Mouse (Mus musculus) kidney, embryonic 15.5 days (tissue): ENCODE measurements around the gene Mamld1. TPM values are rescaled to one million over a fixed set of nuclear protein-coding genes. Genes with fewer than 3 reads are reported as not detected.

Source experiments
- ATAC-seq: fragments of 200-750 bp; cut with Nextera tagmentation; replicated peaks from 2 replicates; pipeline ENCODE4 v1.8.0; 2017; ENCODE audit warnings: moderate TSS enrichment; ENCODE audit not compliant: low FRiP score
- H3K27ac ChIP-seq: fragments of 300-500 bp; sonication (generic); 2 replicates; pipeline ENCODE4 v1.5.1; 2015; ENCODE audit warnings: mild to moderate bottlenecking, inconsistent platforms
- H3K27me3 ChIP-seq: fragments of 300-500 bp; sonication (generic); 2 replicates; pipeline ENCODE4 v1.6.1; 2015; ENCODE audit warnings: inconsistent platforms
- H3K36me3 ChIP-seq: fragments of 300-500 bp; sonication (generic); 2 replicates; pipeline ENCODE4 v1.6.1; 2015; ENCODE audit warnings: inconsistent platforms
- H3K4me1 ChIP-seq: fragments of 300-500 bp; sonication (generic); 2 replicates; pipeline ENCODE4 v1.6.1; 2015; ENCODE audit warnings: inconsistent platforms
- H3K4me2 ChIP-seq: fragments of 300-500 bp; sonication (generic); 2 replicates; pipeline ENCODE4 v1.6.1; 2015; ENCODE audit warnings: moderate library complexity, mild to moderate bottlenecking, inconsistent platforms
- H3K4me3 ChIP-seq: fragments of 300-500 bp; sonication (generic); replicated peaks from 2 replicates; pipeline ENCODE4 v1.5.1; 2015; ENCODE audit warnings: mild to moderate bottlenecking, inconsistent platforms
- H3K9ac ChIP-seq: fragments of 300-500 bp; sonication (generic); 2 replicates; pipeline ENCODE4 v1.6.1; 2015; ENCODE audit warnings: mild to moderate bottlenecking, inconsistent platforms
- H3K9me3 ChIP-seq: fragments of 300-500 bp; sonication (generic); replicated peaks from 2 replicates; pipeline ENCODE4 v1.6.1; 2016; ENCODE audit warnings: inconsistent platforms
- WGBS: fragments of 180-500 bp; shearing (Covaris S2); methylation state at CpG from one replicate; pipeline ENCODE4 v1.1.7; 2015; ENCODE audit warnings: mixed read lengths; 5-methylcytosine and 5-hydroxymethylcytosine counted together
- polyA plus RNA-seq: library from polyadenylated mRNA; unstranded; fragments of >200 nt; fragmentation: Nextera tagmentation; extraction: Ambion mirVana; gene quantifications from 2 replicates; pipeline ENCODE4 v1.2.1, GENCODE M21; 2015

Gene Mamld1
- polyA plus RNA-seq, 1 experiment from 2014 or later = 2.8 TPM

DNA sequence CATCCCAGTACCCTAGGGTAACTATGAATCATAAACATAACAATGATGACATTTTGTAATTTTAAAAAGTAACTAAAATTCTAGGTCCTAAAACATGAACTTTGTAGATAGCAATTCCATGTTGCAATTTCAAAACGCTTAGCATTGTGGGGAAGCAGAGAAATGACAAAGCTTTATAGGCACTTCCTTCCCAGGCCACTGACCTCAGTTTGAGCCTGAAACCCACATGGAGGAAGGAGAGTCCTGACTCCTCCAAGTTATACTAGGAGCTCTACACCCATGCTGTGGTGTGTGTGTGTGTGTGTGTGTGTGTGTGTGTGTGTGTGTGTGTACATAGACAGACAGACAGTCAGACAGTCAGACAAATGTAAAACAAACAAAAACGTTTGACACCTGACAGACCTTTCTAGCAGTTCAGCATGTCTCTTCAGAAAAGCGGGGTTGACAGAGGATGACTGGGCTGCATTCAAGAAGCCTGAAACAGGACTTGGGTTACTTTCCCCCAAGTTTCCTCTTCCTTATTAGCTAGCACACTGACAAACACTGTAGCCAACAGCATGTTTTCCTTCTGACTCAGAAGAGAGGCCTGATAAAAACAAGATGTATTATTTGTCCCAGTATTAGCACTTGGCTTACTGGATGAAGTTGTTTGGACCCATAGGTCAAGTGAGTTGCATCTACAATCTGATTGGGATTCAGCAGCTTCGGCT, 37.5 kb downstream of the Mamld1 start:
- Histone ChIP-seq H3K27ac (no peak overlapping the region), H3K27me3 (0 out of 2 replicates have a peak, but pooled peaks cover 3% of the 10 kb centered on the region), H3K4me2 (no peak overlapping the region), H3K36me3 (no peaks in the 10 kb centered on the region), H3K4me1 (no peaks in the 10 kb centered on the region), H3K9me3 (no peaks in the 10 kb centered on the region), H3K9ac (no peak overlapping the region), H3K4me3 (no peak overlapping the region)
- WGBS = 71% methylated on average over 4 of the region's 4 CpGs
- no peak for ATAC-seq

DNA sequence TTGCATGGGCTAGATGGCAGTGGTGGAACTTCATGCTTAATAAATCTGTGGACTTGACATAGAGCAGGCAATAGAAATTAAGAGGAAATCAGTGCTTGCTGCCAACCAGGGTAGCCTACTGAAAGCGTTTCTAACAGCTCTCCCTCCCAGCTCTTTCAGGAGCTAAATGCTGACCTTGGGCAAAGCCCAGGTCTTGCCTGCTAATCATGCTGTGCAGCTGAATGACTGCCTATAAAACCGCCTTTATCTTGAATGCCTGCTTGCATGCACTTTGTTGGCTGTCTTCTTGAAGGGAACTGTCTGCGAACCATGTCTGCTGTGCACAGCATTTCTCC, 38.0 kb downstream of the Mamld1 start:
- no peaks in the 10 kb centered on the region for H3K36me3 ChIP-seq
- H3K4me2 ChIP-seq = no peak overlapping the region
- H3K27me3 ChIP-seq = 0 out of 2 replicates have a peak, but pooled peaks cover 3% of the 10 kb centered on the region
- 67% methylated on average over 3 of the region's 3 CpGs for WGBS
- no peak overlapping the region for H3K4me3 ChIP-seq
- H3K9ac ChIP-seq = no peak overlapping the region
- ATAC-seq = no peak
- no peak overlapping the region for H3K27ac ChIP-seq
- H3K9me3 ChIP-seq = no peaks in the 10 kb centered on the region
- H3K4me1 ChIP-seq = no peaks in the 10 kb centered on the region

DNA sequence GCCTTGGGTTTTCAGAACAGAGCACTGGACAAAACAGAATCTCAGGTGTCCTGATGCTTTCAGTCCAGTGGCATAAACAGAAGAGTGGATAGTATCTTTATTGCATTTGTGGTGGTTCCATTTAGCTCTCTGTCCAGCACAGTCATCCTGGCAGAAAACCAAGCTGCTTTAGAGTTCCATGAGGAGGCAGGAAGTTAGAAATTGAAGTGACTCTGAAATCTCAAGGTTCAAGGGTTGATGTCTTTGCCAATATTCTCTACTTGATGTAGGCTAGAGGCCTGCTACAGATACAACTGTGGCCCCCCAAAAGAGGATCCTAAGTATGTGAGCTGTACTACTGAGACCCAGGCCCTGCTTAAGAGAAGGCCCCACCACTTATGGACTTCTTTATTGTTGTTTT, 55.8 kb downstream of the Mamld1 start:
- Histone ChIP-seq H3K27me3 (peaks cover 16% of the 10 kb centered on the region; the same call in 1 of the 2 replicates), H3K4me1 (no peaks in the 10 kb centered on the region), H3K36me3 (no peaks in the 10 kb centered on the region), H3K9ac (no peak overlapping the region), H3K4me2 (no peak overlapping the region), H3K4me3 (no peak overlapping the region), H3K9me3 (no peaks in the 10 kb centered on the region), H3K27ac (no peak overlapping the region)
- ATAC-seq = no peak

DNA sequence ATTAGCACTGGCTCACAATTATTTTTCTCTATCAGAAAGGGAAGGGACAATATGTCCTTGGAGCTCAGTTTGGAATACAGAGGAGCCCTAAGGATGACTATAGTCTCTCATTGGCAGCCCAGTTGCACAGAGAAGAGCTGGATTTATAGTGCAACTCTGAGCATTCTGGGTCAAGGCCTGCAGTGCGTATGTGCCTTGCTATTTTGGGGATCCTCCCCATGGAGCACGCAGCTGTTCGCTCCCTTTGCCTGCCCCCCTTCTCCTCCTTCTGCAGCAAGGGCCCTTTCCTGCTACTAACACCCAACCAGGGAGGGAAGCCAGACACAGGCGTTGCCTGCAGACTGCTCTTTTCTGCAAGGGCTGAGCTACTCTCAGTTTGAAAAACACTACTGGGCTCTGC, 56.3 kb downstream of the Mamld1 start:
- 77% methylated on average over 4 of the region's 4 CpGs for WGBS
- Histone ChIP-seq H3K4me2 (no peak overlapping the region), H3K27me3 (peaks cover 16% of the 10 kb centered on the region; the same call in 1 of the 2 replicates), H3K4me3 (no peak overlapping the region), H3K27ac (no peak overlapping the region), H3K36me3 (no peaks in the 10 kb centered on the region), H3K4me1 (no peaks in the 10 kb centered on the region), H3K9me3 (no peaks in the 10 kb centered on the region), H3K9ac (no peak overlapping the region)
- no peak for ATAC-seq

DNA sequence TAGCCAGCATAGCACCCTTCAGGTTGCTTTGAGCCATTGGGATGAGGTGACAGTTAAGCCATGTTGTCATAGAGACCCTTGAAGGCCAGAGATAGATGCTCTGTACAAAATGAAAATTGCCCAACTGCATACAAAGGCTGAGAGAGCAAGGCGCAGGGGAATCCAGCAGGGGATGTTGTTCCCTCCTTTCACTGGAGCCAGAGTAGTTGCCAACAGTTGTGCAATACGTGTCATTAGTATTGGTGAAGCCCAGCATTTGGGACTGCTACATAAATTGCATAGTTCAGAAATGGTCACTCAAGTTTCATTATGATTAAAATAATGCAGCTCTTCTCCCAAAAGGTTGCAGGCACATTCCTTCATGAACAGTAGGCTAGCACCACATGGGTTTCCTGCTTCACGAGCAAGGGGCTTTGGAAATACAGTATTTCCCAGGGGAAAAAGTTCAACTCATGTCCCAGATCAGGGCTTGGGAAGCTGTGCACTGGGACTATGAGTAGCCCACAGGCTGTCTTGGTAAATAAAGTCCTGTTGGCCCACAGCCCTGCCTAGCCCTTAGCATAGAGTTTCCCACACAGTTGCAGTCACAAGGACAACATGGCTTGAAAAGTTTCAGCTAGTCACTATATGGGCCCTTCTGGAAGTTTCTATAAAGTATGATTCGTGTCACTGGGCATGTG, 58.1 kb downstream of the Mamld1 start:
- no peak overlapping the region for H3K4me3 ChIP-seq
- ATAC-seq = no peak
- H3K36me3 ChIP-seq = no peaks in the 10 kb centered on the region
- no peaks in the 10 kb centered on the region for H3K9me3 ChIP-seq
- WGBS = 86% methylated on average over 4 of the region's 4 CpGs
- no peak overlapping the region for H3K4me2 ChIP-seq
- H3K9ac ChIP-seq = no peak overlapping the region
- no peaks in the 10 kb centered on the region for H3K4me1 ChIP-seq
- no peak overlapping the region for H3K27ac ChIP-seq
- peaks cover 20% of the 10 kb centered on the region; the same call in 1 of the 2 replicates for H3K27me3 ChIP-seq

DNA sequence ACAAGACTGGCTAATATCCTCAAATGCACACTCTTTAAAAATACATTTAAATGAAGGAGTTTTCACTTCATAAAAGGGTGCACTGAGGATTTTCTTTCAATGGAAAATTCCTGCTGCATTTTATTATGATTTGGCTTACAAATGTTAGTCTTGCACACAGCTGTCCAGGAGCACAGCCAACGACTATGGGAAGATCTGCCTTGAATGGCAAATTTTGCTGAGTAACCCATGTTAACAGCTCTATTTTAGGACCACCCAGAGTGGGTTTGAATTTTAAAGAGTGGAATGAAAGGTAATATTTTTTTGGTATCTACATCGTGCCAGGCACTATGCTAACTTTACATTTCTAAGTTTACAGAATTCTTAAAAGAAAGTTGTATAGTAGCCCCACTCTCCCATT, 60.3 kb downstream of the Mamld1 start:
- H3K27me3 ChIP-seq = peaks cover 14% of the 10 kb centered on the region; the same call in 1 of the 2 replicates
- ATAC-seq = no peak
- 56% methylated on average over 2 of the region's 2 CpGs for WGBS

DNA sequence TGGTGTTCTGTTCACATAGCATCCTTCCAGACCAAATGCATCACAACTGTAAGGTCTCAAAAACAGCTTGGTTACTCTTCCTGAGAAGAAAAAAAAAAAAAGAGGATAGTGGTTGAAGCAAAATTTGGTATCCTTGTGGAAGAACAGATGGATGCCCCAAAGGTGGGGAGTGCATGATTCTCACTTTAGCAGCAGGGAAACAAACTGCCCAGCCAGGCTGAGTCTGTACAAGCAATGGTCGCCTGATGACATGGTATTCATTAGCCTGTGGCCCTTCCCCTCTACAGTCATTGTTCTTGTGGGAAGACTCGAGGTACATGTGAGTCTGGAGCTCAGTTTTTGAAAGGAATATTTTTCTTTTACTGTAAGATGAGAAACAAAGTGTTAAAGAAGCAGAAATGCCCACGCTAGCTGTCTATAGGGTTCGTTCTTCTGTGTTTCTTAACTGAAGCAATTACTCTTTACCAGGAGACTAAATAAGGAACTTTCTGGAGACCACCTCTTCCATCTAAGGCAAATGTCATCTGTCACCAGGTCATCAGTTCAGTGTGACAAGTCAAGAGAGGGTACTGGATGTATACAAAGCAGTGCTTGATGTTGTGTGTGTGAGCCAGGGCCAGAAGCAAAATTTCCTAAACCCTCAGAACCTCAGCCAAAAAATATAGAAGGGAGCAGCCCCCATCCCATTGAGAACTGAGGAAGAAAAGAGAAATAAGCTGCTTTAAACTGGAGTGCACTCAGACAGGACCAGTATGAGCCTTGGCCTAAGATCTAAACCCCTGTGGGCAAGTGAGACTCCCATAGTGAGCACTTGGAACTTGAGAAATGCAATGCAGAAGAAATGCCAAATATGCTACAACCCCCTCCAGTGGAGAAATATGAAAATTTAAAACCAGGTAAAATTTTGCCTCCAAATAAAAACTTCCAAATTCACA, 72.6 kb downstream of the Mamld1 start:
- ATAC-seq = no peak
- H3K36me3 ChIP-seq = no peaks in the 10 kb centered on the region
- H3K4me2 ChIP-seq = no peak overlapping the region
- no peak overlapping the region for H3K27ac ChIP-seq
- WGBS = 72% methylated on average over 4 of the region's 4 CpGs
- no peaks in the 10 kb centered on the region for H3K4me1 ChIP-seq
- no peaks in the 10 kb centered on the region for H3K9me3 ChIP-seq
- peaks cover 18% of the 10 kb centered on the region for H3K27me3 ChIP-seq
- H3K4me3 ChIP-seq = no peak overlapping the region
- no peak overlapping the region for H3K9ac ChIP-seq

More for the DNA sequence above, 60.3 kb downstream of the Mamld1 start:
- Histone ChIP-seq H3K4me2 (no peak overlapping the region), H3K9ac (no peak overlapping the region), H3K27ac (no peak overlapping the region), H3K4me3 (no peak overlapping the region), H3K4me1 (no peaks in the 10 kb centered on the region), H3K9me3 (no peaks in the 10 kb centered on the region), H3K36me3 (no peaks in the 10 kb centered on the region)

DNA sequence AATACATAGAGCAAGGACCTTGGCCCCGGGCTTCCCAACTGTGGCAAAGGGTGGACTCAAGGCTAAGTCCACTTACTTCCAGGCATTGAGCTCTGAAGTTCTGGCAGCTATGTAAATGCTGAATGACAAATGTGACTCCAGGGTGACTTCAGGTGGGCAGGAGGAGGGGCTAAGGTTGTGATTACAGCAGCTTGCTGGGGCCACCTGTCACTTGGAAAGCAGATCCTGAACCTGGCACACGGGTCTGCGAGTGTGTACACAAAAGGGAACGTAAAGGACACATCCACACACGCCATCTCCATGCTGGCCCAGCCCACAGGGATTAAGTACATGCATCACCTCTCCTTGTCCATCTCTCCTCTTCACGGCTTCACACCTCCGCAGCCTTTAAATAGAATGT, 75.0 kb downstream of the Mamld1 start:
- no peak for ATAC-seq
- Histone ChIP-seq H3K27ac (no peak overlapping the region), H3K36me3 (no peaks in the 10 kb centered on the region), H3K9me3 (no peaks in the 10 kb centered on the region), H3K4me2 (no peak overlapping the region), H3K4me1 (no peaks in the 10 kb centered on the region), H3K27me3 (peaks cover 13% of the 10 kb centered on the region; the same call in 1 of the 2 replicates), H3K9ac (no peak overlapping the region), H3K4me3 (no peak overlapping the region)
- 81% methylated on average over 7 of the region's 7 CpGs for WGBS

DNA sequence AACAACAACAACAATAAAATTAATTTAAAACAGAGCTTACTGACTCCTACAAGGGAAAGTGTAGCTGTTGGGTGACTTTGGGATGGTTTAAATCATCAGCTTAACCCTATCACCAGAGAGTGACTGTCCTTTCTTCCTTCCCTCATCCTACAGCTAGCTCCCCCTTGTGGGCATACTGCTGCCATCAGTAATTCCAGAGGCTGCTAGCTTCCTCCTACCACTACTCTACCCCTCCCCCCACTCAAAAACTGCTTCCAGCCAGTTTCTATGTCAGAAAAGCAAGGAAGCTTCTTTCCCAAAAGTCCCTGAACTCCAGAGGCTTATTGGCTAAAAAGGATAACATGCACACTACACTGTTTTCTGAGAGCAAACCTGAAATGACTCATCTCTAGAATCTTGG, 81.4 kb downstream of the Mamld1 start:
- no peak overlapping the region for H3K4me3 ChIP-seq
- ATAC-seq = no peak
- no peak overlapping the region for H3K4me2 ChIP-seq
- H3K9me3 ChIP-seq = no peaks in the 10 kb centered on the region
- H3K4me1 ChIP-seq = no peaks in the 10 kb centered on the region
- no peaks in the 10 kb centered on the region for H3K27me3 ChIP-seq
- H3K36me3 ChIP-seq = no peaks in the 10 kb centered on the region
- no peak overlapping the region for H3K27ac ChIP-seq
- H3K9ac ChIP-seq = no peak overlapping the region

DNA sequence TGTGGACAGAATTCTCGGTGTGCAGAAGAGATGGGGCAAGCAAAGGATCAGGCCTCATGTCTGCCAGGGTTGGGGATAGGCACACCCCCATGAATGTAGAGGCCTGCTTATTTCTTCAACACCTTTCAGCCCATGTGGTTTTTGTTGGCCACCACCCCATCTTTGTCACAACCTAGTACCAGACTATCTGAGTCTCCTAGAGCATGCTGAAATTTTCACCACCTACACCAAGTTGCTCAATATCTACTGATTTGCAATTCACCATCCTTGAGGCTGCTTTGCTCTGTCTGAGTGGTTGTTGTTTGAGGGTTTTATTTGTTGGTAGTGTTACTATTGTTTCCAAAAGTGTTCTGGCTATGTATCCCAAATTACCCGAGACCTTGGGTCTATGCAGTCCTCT, 91.3 kb downstream of the Mamld1 start:
- WGBS = 83% methylated on average over 2 of the region's 2 CpGs
- H3K4me2 ChIP-seq = no peak overlapping the region
- no peak for ATAC-seq

DNA sequence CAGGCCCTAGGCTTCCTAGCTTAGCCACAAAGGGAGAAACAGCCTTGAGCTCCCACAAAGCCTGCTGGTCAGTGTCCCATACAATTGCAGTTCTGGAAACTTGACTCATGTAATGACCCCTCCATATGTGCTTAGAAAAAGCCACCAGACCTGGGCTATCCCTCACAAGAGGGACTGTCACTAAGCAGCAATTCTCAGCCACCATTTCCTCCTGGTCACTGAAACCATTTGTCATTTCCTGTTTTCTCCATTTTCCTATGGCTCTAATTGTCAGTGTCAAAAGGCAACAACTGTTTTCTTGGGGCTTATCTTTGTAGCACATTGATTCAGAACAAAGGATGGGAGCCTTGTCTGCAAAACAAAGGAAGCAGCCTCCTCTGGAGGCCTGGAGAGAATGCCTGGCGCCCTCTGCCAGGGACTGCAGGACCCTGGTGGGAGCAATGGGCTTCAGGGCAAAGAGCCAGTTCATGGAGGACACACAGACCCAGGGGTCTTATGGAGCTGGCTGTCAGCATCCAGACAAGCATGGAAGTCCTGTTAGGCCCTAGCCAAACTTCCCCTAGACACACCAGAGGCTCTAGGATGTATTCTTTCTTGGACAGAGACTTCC, 99.5 kb downstream of the Mamld1 start:
- no peak for ATAC-seq
- 32% methylated on average over 1 of the region's 1 CpGs for WGBS
- Histone ChIP-seq H3K4me1 (no peaks in the 10 kb centered on the region), H3K4me2 (no peak overlapping the region), H3K9me3 (no peaks in the 10 kb centered on the region), H3K36me3 (no peaks in the 10 kb centered on the region), H3K4me3 (no peak overlapping the region), H3K9ac (no peak overlapping the region), H3K27ac (no peak overlapping the region), H3K27me3 (peaks cover 13% of the 10 kb centered on the region)

More for the DNA sequence above, 91.3 kb downstream of the Mamld1 start:
- Histone ChIP-seq H3K36me3 (no peaks in the 10 kb centered on the region), H3K4me1 (no peaks in the 10 kb centered on the region), H3K27ac (no peak overlapping the region), H3K4me3 (no peak overlapping the region), H3K9me3 (no peaks in the 10 kb centered on the region), H3K9ac (no peak overlapping the region), H3K27me3 (peaks cover 17% of the 10 kb centered on the region)
